Comparison of ENCODE assay signal across 23 mouse cellular contexts in genomic region chr9:58353224-58353623, GRCm38 (mm10). TPM values are rescaled to one million over a fixed set of nuclear protein-coding genes. Genes with fewer than 3 reads are reported as not detected.
"Had no signal": no experiment of that assay in that cellular context is flagged by ENCODE, and none has a peak within 500 bp of the region (broad histone marks: within the 10 kb centered on the region; RNA-seq: fewer than 3 reads in every experiment).

No protein-coding gene starts in this region.

- H3K27me3 ChIP-seq: neural tube, embryonic 12.5 days; neural tube, embryonic 13.5 days; neural tube, embryonic 15.5 days; stomach, embryonic 15.5 days had no signal

- H3K9ac ChIP-seq: neural tube, embryonic 12.5 days; neural tube, embryonic 13.5 days; neural tube, embryonic 15.5 days; stomach, embryonic 15.5 days had no signal

- H3K4me2 ChIP-seq: neural tube, embryonic 12.5 days; neural tube, embryonic 13.5 days; neural tube, embryonic 15.5 days; stomach, embryonic 15.5 days had no signal

- H3K27ac ChIP-seq: neural tube, embryonic 12.5 days; neural tube, embryonic 13.5 days; neural tube, embryonic 15.5 days; stomach, embryonic 15.5 days; stomach, postnatal 0 days had no signal

- H3K9me3 ChIP-seq: neural tube, embryonic 12.5 days; neural tube, embryonic 13.5 days; neural tube, embryonic 15.5 days; stomach, embryonic 15.5 days had no signal

- H3K4me3 ChIP-seq: neural tube, embryonic 12.5 days; neural tube, embryonic 13.5 days; neural tube, embryonic 15.5 days; stomach, embryonic 15.5 days had no signal

- H3K4me1 ChIP-seq: stomach, embryonic 15.5 days had no signal

- H3K36me3 ChIP-seq: neural tube, embryonic 12.5 days; neural tube, embryonic 13.5 days; neural tube, embryonic 15.5 days; stomach, embryonic 15.5 days had no signal

- DNase-seq: retina, postnatal 1 day; right cerebral cortex, adult 18-20 months; right cerebral cortex, postnatal 25 days; right cerebral cortex, postnatal 4 days; spleen, adult 18-20 months; thymus, adult 18-20 months; thymus, adult 2 months; thymus, postnatal 14 days; thymus, postnatal 25 days; thymus, postnatal 36 days; thymus, postnatal 4 days had no signal

RNA-seq across cellular contexts. Expression of gene Tbc1d21, which starts 17.0 kb away (rescaled TPM):
- total RNA-seq: neutrophil, adult 5-6 weeks had no signal
- polyA plus RNA-seq: neural tube, embryonic 12.5 days; neural tube, embryonic 13.5 days; neural tube, embryonic 14.5 days; neural tube, embryonic 15.5 days; small intestine, adult 2 months; spleen, adult 2 months; stomach, embryonic 14.5 days; stomach, embryonic 15.5 days; stomach, postnatal 0 days; thymus, adult 2 months; thymus, postnatal 0 days; urinary bladder, adult 2 months had no signal

RNA-seq across cellular contexts. Expression of gene Loxl1, which starts 40.2 kb away (rescaled TPM):
- total RNA-seq: neutrophil, adult 5-6 weeks had no signal
